Mouse (Mus musculus) embryo, embryonic 11.5 days (tissue): ENCODE data around the gene Rpp25.

Experiments
- DNase-seq: peaks from one replicate; pipeline ENCODE4 v3.0.0-alpha.2; 2012; ENCODE audit warnings: low read depth, low spot score

Rpp25 gene

DNA sequence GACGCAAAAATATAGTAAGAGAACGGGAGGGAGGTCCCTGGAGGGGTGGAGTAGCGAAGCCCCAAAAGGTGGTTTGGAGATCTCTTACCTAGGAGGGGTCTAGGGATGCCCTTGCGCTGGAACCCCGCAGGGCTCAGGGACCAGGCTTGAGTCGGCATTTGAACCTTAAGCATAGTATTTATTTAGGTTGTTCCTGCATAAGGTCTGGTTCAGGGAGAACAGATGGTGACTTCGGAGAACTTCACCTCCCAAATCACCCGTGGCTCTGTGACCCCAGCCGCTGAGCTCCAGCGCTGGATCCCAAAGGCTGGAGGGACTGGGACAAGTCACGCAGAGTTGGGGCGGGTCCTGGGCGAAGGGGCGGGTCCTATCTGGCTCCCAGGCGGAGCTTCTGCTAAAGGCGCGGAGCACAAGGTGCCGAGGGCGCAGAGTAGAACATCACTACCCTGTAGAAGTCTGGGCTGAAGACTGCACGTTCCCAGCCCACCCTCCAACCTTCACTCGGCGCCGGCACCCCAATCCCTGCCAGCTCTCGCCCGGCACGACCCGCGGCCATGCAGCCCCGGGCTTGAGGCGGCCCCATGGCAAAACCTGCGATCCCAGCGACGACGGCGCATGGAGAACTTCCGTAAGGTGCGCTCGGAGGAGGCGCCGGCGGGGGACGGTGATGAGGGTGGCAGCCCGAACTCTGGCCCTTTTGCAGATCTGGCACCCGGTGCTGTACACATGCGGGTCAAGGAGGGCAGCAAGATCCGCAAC lies at the start of gene Rpp25:
Gene Rpp25, plus strand, starts transcription at position 405 of the 759 bp plus-strand sequence.
- no peak for DNase-seq

- DNase-seq = no peak
Observed at GRCm38 (mm10) chr9:57459707-57460106, 44.1 kb upstream of the Rpp25 start.

DNA sequence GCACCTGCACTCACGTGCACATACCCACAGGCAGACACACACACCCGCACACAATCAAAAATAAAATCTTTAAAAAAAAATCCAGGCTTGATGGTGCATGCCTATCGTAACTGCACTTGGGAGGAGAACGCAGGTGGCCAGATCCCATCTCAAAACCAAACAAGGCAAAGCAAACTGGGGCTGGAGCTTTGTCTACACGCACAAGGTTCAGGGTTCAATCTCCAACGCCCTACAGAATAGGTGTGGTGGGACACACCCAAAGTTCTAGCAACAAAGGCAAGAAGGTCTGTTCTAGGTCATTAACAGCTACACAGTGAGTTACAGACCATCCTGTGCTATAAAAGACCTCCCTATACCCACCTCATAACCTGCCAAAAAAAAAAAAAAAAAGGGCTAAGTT lies 41.0 kb upstream of the Rpp25 start:
- DNase-seq = no peak

- DNase-seq = no peak
Observed at GRCm38 (mm10) chr9:57466101-57466500, 37.7 kb upstream of the Rpp25 start.

- DNase-seq = no peak
Observed at GRCm38 (mm10) chr9:57467271-57467771, 36.5 kb upstream of the Rpp25 start.

GRCm38 (mm10) chr9:57467896-57468549 lies 35.8 kb upstream of the Rpp25 start, which contains the start of gene Scamp5:
TSS of gene Scamp5 (minus strand) at chr9:57468060.
- peak; percentile 83 for DNase-seq

- DNase-seq = no peak
Observed at GRCm38 (mm10) chr9:57468914-57469313, 34.9 kb upstream of the Rpp25 start.

DNA sequence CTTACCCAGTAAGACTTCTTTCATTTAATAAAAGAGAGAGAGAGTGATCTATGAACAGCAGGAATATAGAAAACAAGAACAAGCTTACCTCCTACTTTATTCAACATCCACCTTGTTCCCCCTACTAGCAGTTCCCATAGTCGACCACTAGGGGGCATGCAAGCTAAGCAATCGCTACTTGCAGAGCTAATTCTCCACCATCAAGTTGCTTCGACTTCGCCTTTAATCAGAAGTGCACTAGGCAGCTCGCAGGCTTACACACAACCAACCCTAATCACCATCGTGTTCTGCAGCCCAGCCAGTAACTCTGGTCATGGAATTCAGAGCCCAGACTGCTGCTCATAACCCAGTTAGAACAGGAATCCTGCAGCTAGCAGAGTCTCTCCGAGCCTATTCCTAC lies 18.1 kb upstream of the Rpp25 start:
- peak; percentile 75 for DNase-seq

DNA sequence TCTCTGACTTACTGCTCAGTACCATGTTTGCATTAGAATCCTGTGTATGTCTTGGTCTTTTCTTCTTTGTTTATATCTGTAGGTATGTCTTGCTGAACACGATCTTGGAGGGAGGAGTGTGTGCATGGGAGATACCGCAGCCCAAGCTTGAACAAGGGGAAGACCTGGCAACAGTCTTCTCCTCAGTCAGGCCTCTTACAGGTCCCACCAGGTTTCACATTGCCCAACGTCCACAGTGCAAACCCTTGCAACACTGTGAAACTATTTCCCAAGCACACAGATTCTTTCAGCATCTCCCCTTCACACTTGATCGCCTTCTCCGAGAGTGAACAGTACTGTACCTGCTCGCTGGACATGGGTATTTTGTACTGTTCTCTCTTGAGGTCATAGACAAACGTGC lies 16.0 kb upstream of the Rpp25 start:
- DNase-seq = no peak

- no peak for DNase-seq
Observed at GRCm38 (mm10) chr9:57493532-57493931, 10.3 kb upstream of the Rpp25 start.

- no peak for DNase-seq
Observed at GRCm38 (mm10) chr9:57494970-57495369, 8.9 kb upstream of the Rpp25 start.

- DNase-seq = no peak
Observed at GRCm38 (mm10) chr9:57497236-57497635, 6.6 kb upstream of the Rpp25 start.

GRCm38 (mm10) chr9:57498536-57498935 lies 5.3 kb upstream of the Rpp25 start:
- no peak for DNase-seq

DNA sequence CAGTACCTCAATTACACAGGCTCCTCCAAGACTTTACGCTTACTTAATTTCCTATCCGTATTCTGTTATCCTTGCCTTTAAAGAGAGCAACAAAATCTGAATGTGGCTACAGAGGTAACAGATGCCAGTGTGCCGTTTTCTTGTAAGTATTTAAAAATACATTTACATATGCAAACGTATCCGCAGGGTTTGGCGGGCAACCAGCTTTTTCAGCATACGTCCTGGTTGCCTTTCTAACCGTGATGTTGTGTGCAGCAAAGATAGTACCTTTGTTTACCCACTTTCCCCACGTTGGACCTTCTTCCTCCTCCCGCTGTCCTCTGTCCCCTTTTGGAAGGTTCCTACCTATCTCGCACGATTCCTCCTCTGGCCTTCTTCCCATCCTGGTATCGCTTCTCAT lies 2.4 kb upstream of the Rpp25 start:
- no peak for DNase-seq

DNA sequence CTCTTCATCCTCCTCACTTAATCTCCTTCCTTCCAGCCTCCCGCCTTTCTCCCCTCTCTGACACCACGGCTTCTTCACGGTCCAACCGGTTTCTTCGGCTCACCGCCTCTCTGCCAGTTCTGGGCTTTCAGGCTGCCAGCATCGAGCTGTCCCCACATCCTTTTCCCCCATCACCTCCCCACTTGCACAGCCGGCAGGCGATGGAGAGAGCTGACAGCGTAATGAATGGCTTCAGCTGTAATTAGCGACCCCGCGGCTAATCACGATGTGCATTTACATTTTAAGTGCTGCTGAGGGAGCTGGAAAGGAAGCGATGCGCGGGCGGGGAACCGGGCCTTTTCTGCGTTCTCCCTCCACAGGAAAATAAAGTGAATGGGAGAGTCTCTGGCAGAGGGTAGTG lies 2.0 kb upstream of the Rpp25 start:
- DNase-seq = no peak

DNA sequence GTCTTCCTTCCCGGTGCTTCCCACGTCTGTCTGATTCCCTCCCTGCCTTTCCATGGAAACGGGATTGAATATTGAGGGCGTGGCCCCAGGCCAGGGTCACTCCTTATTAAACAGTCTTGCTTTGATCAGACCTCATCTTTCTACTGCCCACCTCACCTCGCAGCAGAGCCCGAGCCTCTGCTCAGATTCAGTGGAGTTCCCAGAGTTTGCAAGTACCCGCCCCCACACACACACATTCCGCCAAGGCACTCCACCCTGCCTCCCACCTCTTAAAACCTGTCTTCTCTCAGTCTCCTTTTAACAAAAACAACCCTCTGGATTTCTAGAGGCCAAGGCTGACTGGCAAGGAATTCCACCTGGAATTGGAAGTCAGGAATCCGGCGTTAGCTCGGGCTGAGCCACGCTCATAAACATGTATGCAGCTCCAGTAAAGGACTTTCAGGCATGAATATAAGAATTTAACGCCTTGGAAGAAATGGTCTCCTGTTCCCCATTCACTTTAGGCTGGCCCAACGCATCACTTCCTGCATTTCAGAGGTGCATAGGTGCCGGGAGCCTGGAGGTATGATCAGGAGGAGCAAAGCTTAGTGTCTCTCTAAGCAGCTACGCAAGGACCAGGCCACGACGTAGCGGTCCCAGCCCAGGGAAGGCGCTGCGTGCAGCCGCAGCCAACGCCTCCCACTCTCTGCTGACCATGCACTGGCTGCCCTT lies 760 bp upstream of the Rpp25 start:
- DNase-seq = no peak

GRCm38 (mm10) chr9:57504381-57504700 lies 515 bp downstream of the Rpp25 start:
- no peak for DNase-seq

DNA sequence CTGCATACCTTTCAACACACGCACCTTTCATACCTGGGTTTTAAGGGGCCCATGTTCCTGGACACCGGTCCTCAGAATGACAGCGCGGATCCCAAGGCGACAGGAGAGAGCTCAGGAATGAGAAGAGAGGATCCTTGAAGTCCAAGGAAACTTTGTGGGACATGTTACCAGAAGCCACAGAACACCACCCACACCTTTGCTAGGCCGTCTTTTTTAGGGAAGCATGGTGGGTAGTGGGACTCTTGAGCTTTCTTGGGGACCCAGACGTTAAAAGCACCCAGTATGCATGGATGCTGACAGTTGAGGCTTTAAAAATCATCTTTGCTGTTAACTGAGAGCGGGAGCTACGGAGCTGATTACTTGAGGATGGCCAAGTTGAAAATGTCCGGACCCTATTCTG lies 1.1 kb downstream of the Rpp25 start:
- DNase-seq = no peak

- no peak for DNase-seq
Observed at GRCm38 (mm10) chr9:57505700-57506099, 1.9 kb downstream of the Rpp25 start.

DNA sequence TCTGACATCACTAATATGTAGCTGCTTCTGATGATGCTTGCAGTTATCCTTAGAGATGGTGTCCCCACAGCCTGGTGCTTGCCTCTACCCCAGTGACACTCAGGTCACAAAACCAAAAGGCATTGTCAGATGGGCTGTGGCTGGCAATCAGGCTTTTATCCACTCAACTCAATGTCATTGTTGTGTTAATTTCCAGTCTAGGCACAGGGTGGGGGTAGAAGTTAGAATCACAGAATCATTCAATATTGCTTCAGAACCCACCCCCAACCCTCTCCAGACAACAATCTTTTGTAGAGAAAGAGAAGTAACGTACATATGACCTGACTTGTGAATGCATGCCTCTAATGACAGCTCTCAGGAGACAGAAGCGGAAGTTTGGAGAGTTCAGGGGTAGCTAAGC lies 6.8 kb downstream of the Rpp25 start:
- no peak for DNase-seq

DNA sequence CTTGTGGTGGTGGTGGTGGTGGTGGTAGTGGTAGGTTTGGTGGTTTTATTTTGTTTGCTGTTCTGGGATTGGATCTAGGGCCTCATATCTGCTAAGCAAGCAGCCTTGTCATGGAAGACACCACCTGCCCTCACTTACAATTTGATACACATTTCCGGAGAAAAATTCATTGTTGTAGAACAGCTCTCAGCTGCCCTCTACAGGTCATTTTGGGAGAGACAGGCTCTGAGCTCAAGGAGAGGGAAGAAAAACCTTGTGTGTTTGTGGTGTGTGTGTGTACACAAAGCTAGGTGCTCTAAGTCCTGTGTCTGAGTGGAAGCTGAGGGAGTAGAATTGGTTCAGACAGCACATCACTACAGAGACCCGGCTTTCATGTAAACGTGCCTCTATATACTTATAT lies 13.3 kb downstream of the Rpp25 start:
- no peak for DNase-seq

GRCm38 (mm10) chr9:57520375-57521055 lies 16.7 kb downstream of the Rpp25 start:
- no peak for DNase-seq
